23 mouse cellular contexts compared by ENCODE assay signal in the genomic region with DNA sequence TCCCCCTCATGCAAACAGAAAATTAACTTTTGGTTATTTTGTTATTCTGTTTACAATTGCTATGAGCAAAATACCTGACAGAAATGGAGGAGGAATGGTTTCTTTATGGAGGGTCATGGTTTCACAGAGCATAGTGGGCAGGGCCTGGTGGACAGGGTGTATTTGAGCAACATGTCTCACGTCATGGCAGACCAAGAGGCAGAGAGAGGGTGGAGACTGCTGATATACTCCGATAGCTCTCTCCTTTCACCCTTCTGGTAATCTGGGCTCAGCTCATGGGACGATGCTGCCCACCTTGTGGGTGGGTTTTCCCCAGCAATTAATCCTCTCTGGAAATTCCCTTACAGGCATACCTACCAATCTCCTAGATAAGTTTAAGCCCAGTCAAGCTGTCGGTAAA. TPM values are rescaled to one million over a fixed set of nuclear protein-coding genes. Genes with fewer than 3 reads are reported as not detected.
"Had no signal": no experiment of that assay in that cellular context is flagged by ENCODE, and none has a peak within 500 bp of the region (broad histone marks: within the 10 kb centered on the region; RNA-seq: fewer than 3 reads in every experiment).

No protein-coding gene starts in this region.

- H3K4me3 ChIP-seq: left cerebral cortex, adult 2 months; limb, embryonic 10.5 days; liver, embryonic 13.5 days; lung, embryonic 15.5 days; midbrain, embryonic 15.5 days; neural tube, embryonic 12.5 days had no signal

- H3K4me1 ChIP-seq: limb, embryonic 10.5 days; lung, embryonic 15.5 days; midbrain, embryonic 15.5 days; neural tube, embryonic 12.5 days had no signal

- H3K27me3 ChIP-seq: liver, embryonic 13.5 days; lung, embryonic 15.5 days; midbrain, embryonic 15.5 days; neural tube, embryonic 12.5 days had no signal

- H3K27ac ChIP-seq: left cerebral cortex, adult 2 months; limb, embryonic 10.5 days; liver, embryonic 13.5 days; lung, embryonic 15.5 days; macrophage; midbrain, embryonic 15.5 days; neural tube, embryonic 12.5 days had no signal

- H3K9me3 ChIP-seq: limb, embryonic 10.5 days; liver, embryonic 13.5 days; lung, embryonic 15.5 days; midbrain, embryonic 15.5 days; neural tube, embryonic 12.5 days had no signal

- H3K9ac ChIP-seq: liver, embryonic 13.5 days; liver, postnatal 0 days; lung, embryonic 15.5 days; midbrain, embryonic 15.5 days; neural tube, embryonic 12.5 days had no signal

- H3K4me2 ChIP-seq: liver, embryonic 13.5 days; lung, embryonic 15.5 days; midbrain, embryonic 15.5 days; neural tube, embryonic 12.5 days had no signal

- ATAC-seq: hindbrain, embryonic 16.5 days; inflammation-experienced regulatory T-cells, adult 6 months; liver, postnatal 0 days; midbrain, embryonic 15.5 days had no signal

- DNase-seq: kidney, postnatal 10 days; liver, embryonic 13.5 days; liver, postnatal 0 days; lung, postnatal 14 days; thymus, adult 2 months; thymus, postnatal 25 days had no signal

RNA-seq across cellular contexts. Expression of a gene that starts 42.3 kb away (rescaled TPM):
- total RNA-seq: layer of hippocampus, adult 8-10 months; layer of hippocampus, postnatal 25 days; left cerebral cortex, adult 2 months; left cerebral cortex, postnatal 14 days; monocyte, adult 5-6 weeks; neutrophil, adult 5-6 weeks had no signal
- polyA plus RNA-seq: hindbrain, embryonic 16.5 days; inflammation-experienced regulatory T-cells, adult 6 months; large intestine, adult 2 months; limb, embryonic 14.5 days; liver, embryonic 13.5 days; liver, postnatal 0 days; macrophage; midbrain, embryonic 15.5 days; neural tube, embryonic 12.5 days; stomach, embryonic 14.5 days; testis, adult 2 months had no signal
